In the genomic region with DNA sequence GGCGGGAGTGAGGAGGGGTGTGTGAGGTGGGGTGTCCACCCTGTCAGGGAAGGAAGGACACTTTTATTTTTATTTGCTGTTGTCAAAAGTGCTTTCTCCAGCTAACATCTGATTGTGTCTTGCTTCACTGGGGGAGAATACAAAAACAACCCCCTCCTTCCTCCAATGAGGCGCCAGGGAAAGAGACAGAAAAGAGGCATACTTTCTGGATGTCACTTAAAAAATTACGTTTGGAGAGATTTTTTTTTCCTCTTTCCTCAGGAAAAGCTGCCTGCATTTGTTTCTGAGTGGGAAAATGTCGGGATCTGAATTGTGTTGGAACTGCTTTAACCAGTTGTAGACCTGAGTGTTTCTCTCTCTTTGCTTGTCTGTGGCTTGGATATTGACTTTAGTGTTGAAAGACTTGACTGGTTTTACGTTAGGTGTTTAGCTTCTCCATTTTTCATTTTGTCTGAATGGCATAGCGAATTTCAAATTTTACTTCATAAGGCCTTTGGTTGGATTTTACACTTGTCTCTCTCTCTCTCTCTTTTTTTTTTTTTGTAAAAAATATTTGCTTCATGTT, we compare ENCODE assay signal across 8 mouse cellular contexts. TPM values are rescaled to one million over a fixed set of nuclear protein-coding genes. Genes with fewer than 3 reads are reported as not detected.
DNase-seq lines count a peak whose midpoint lies in the region; ATAC-seq and TF ChIP-seq lines count a peak whose summit lies in the region.

No protein-coding gene starts in this region.

- intact Hi-C loops in gastrocnemius, postnatal 14 days (cut with DNase I; ENCODE audit: low total_unique reads): no loop called here

- no peaks in the 10 kb centered on the region for H3K27me3 ChIP-seq in C2C12 (ENCODE audit: control insufficient read depth, insufficient read depth, insufficient read length)
- H3K27me3 ChIP-seq in embryonic facial prominence, embryonic 13.5 days: no peaks in the 10 kb centered on the region
- H3K27me3 ChIP-seq in intestine, embryonic 16.5 days (replicated peaks; ENCODE audit: control insufficient read depth, insufficient read depth, low read length): no peaks in the 10 kb centered on the region
- no peaks in the 10 kb centered on the region for H3K27me3 ChIP-seq in midbrain, embryonic 14.5 days (ENCODE audit: control insufficient read depth, insufficient read depth, low read length)

- H3ac ChIP-seq in C2C12 (ENCODE audit: control insufficient read depth, insufficient read length, low read depth): peak overlapping the region; percentile 26

- H3K4me1 ChIP-seq in embryonic facial prominence, embryonic 13.5 days: peaks cover 6% of the 10 kb centered on the region; the same call in 1 of the 2 replicates
- H3K4me1 ChIP-seq in intestine, embryonic 16.5 days (ENCODE audit: control insufficient read depth, insufficient read depth, low read length): peaks cover 4% of the 10 kb centered on the region
- H3K4me1 ChIP-seq in midbrain, embryonic 14.5 days (ENCODE audit: control insufficient read depth, insufficient read depth, low read length): peaks cover 13% of the 10 kb centered on the region

- H3K9me3 ChIP-seq in embryonic facial prominence, embryonic 13.5 days: no peaks in the 10 kb centered on the region
- H3K9me3 ChIP-seq in intestine, embryonic 16.5 days (ENCODE audit: control insufficient read depth, low read length): no peaks in the 10 kb centered on the region
- H3K9me3 ChIP-seq in midbrain, embryonic 14.5 days (ENCODE audit: control insufficient read depth, low read length): no peaks in the 10 kb centered on the region

- H3K36me3 ChIP-seq in C2C12 (ENCODE audit: control insufficient read depth, insufficient read depth): peaks cover 7% of the 10 kb centered on the region
- no peaks in the 10 kb centered on the region for H3K36me3 ChIP-seq in embryonic facial prominence, embryonic 13.5 days
- no peaks in the 10 kb centered on the region for H3K36me3 ChIP-seq in intestine, embryonic 16.5 days (ENCODE audit: control insufficient read depth, insufficient read depth, low read length)
- no peaks in the 10 kb centered on the region for H3K36me3 ChIP-seq in midbrain, embryonic 14.5 days (ENCODE audit: control insufficient read depth, insufficient read depth, low read length)

- DNase-seq in gastrocnemius, adult 18-20 months (ENCODE audit: low spot score): peak; percentile 4
- DNase-seq in gastrocnemius, postnatal 14 days: no peak
- peak; percentile 42 for DNase-seq in midbrain, embryonic 14.5 days
- DNase-seq in adrenal gland, adult 2 months: no peak

- H3K79me3 ChIP-seq in C2C12 (ENCODE audit: low read depth): peaks cover 86% of the 10 kb centered on the region

- peak overlapping the region; percentile 95 for H3K27ac ChIP-seq in embryonic facial prominence, embryonic 13.5 days
- peak overlapping the region; percentile 95 for H3K27ac ChIP-seq in intestine, embryonic 16.5 days (ENCODE audit: low read length)
- peak overlapping the region; percentile 94 for H3K27ac ChIP-seq in midbrain, embryonic 14.5 days (replicated peaks; ENCODE audit: low read depth, low read length)

- H3K4me3 ChIP-seq in C2C12 (ENCODE audit: insufficient read depth, poor library complexity, severe bottlenecking): peak overlapping the region; percentile 90
- peak overlapping the region; percentile 92 for H3K4me3 ChIP-seq in embryonic facial prominence, embryonic 13.5 days
- peak overlapping the region; percentile 97 for H3K4me3 ChIP-seq in intestine, embryonic 16.5 days (ENCODE audit: low read length)
- peak overlapping the region; percentile 75 for H3K4me3 ChIP-seq in midbrain, embryonic 14.5 days (replicated peaks; ENCODE audit: low read depth, low read length)

- no peak for TF ChIP-seq CTCF in C2C12 (IDR thresholded peaks at IDR 0.05; ENCODE audit: control insufficient read depth, insufficient read depth, insufficient read length)

- 8% methylated on average over 6 of the region's 6 CpGs for WGBS in embryonic facial prominence, embryonic 13.5 days
- 7% methylated on average over 5 of the region's 6 CpGs for WGBS in intestine, embryonic 16.5 days
- WGBS in midbrain, embryonic 14.5 days: 7% methylated on average over 6 of the region's 6 CpGs

- peaks cover 94% of the 10 kb centered on the region for H3K79me2 ChIP-seq in C2C12 (ENCODE audit: control insufficient read depth, insufficient read depth)

- peak overlapping the region; percentile 81 for H3K9ac ChIP-seq in embryonic facial prominence, embryonic 13.5 days
- H3K9ac ChIP-seq in intestine, embryonic 16.5 days (ENCODE audit: low read depth, low read length): peak overlapping the region; percentile 92
- H3K9ac ChIP-seq in midbrain, embryonic 14.5 days (replicated peaks; ENCODE audit: low read length): peak overlapping the region; percentile 74

- peak overlapping the region; percentile 65 for H3K4me2 ChIP-seq in embryonic facial prominence, embryonic 13.5 days
- H3K4me2 ChIP-seq in intestine, embryonic 16.5 days (ENCODE audit: low read depth, low read length): peak overlapping the region; percentile 65
- H3K4me2 ChIP-seq in midbrain, embryonic 14.5 days (ENCODE audit: low read length): peak overlapping the region; percentile 68

- ATAC-seq in embryonic facial prominence, embryonic 13.5 days (ENCODE audit: insufficient number of reproducible peaks, insufficient read depth, low FRiP score, low TSS enrichment, low read depth): no peak
- ATAC-seq in intestine, embryonic 16.5 days: no peak
- no peak for ATAC-seq in midbrain, embryonic 14.5 days (ENCODE audit: low FRiP score, low TSS enrichment)
- no peak for ATAC-seq in inflammation-experienced regulatory T-cells, adult 6 months

TF ChIP-seq in C2C12, 6 proteins besides CTCF, POLR2A, EP300 and RAD21:
- TF ChIP-seq MYOG (IDR thresholded peaks at IDR 0.05; ENCODE audit: control insufficient read depth, extremely low read depth, insufficient read length) (no peak), MAX (IDR thresholded peaks at IDR 0.05) (no peak), MYOD1 (IDR thresholded peaks at IDR 0.05; ENCODE audit: control insufficient read depth, insufficient read length, low read depth) (no peak), USF1 (IDR thresholded peaks at IDR 0.05; ENCODE audit: low read depth) (no peak), FOSL1 (IDR thresholded peaks at IDR 0.05; ENCODE audit: insufficient read depth, low read length, poor library complexity, severe bottlenecking) (no peak), CEBPB (IDR thresholded peaks at IDR 0.05; ENCODE audit: low read depth) (no peak)
TF ChIP-seq in C2C12: peak in this region for 0.

RNA-seq across cellular contexts. Expression of a gene that starts 0.3 kb away (rescaled TPM):
- total RNA-seq in gastrocnemius, adult 18-20 months (2021): 10 to 100 TPM; 22.8 to 29.9 TPM
- 10 to 100 TPM; 21.7 to 22.2 TPM for total RNA-seq in gastrocnemius, postnatal 14 days (2021)
- polyA plus RNA-seq in C2C12 (2012; fragmentation: generic; extraction: Trizol): 19.2 TPM
- polyA plus RNA-seq in embryonic facial prominence, embryonic 13.5 days (2015; fragmentation: Nextera tagmentation; extraction: Ambion mirVana): 123 and 132 TPM in 2 replicates
- 69.3 and 86.5 TPM in 2 replicates for polyA plus RNA-seq in intestine, embryonic 16.5 days (2015; fragmentation: Nextera tagmentation; extraction: Ambion mirVana)
- 85.6 and 109 TPM in 2 replicates for polyA plus RNA-seq in midbrain, embryonic 14.5 days (2014; fragmentation: Nextera tagmentation; extraction: Ambion mirVana)
- 100 to 1,000 TPM in 2 of 3 experiments, 10 to 100 TPM in 1; 95.1 to 114 (median 114) TPM for polyA plus RNA-seq in inflammation-experienced regulatory T-cells, adult 6 months (2017; shearing (Covaris generic))
- 10 to 100 TPM; 46.9 to 65.6 TPM for total RNA-seq in adrenal gland, adult 2 months (2021)
- 1.5 and 2.3 TPM in 2 replicates for polyA plus RNA-seq in adrenal gland, adult 2 months (2012; rRNA removed)

RNA-seq across cellular contexts. Expression of a gene that starts 1.1 kb away (rescaled TPM):
- total RNA-seq in gastrocnemius, adult 18-20 months (2021): 10 to 100 TPM; 39.1 to 40.4 TPM
- total RNA-seq in gastrocnemius, postnatal 14 days (2021): 10 to 100 TPM; 23.7 to 26.1 TPM
- polyA plus RNA-seq in C2C12 (2012; fragmentation: generic; extraction: Trizol): 3.8 TPM
- 33.0 and 34.6 TPM in 2 replicates for polyA plus RNA-seq in embryonic facial prominence, embryonic 13.5 days (2015; fragmentation: Nextera tagmentation; extraction: Ambion mirVana)
- polyA plus RNA-seq in intestine, embryonic 16.5 days (2015; fragmentation: Nextera tagmentation; extraction: Ambion mirVana): 17.3 and 18.1 TPM in 2 replicates
- 30.8 and 40.5 TPM in 2 replicates for polyA plus RNA-seq in midbrain, embryonic 14.5 days (2014; fragmentation: Nextera tagmentation; extraction: Ambion mirVana)
- 10 to 100 TPM; 20.2 to 32.2 (median 22.8) TPM for polyA plus RNA-seq in inflammation-experienced regulatory T-cells, adult 6 months (2017; shearing (Covaris generic))
- 10 to 100 TPM; 40.9 to 47.2 TPM for total RNA-seq in adrenal gland, adult 2 months (2021)
- 4.1 and 10.8 TPM in 2 replicates for polyA plus RNA-seq in adrenal gland, adult 2 months (2012; rRNA removed)

Comparison
In these comparisons a context has a peak if more than half of its experiments do, and no peak if none do; other contexts are left out.
1. DNase-seq: peak in gastrocnemius, adult 18-20 months (single experiment) and midbrain, embryonic 14.5 days (single experiment); none in gastrocnemius, postnatal 14 days (single experiment) and adrenal gland, adult 2 months (single experiment).
2. Peak in every context shown above with its lines, with median percentiles within 50 percentile points of each other: H3K4me3 ChIP-seq, H3K27ac ChIP-seq, H3K4me2 ChIP-seq and H3K9ac ChIP-seq.